Mouse (Mus musculus) testis, postnatal 14 days (tissue): ENCODE measurements around the gene Pard3.

Experiments
- DNase-seq: peaks from one replicate; pipeline ENCODE4 v3.0.0; 2021; ENCODE audit warnings: low spot score

Pard3 gene

GRCm38 (mm10) chr8:127087434-127087833 lies 23.7 kb downstream of the Pard3 start:
- no peak for DNase-seq

GRCm38 (mm10) chr8:127088372-127088771 lies 24.7 kb downstream of the Pard3 start:
- DNase-seq, result no peak

- DNase-seq, result no peak
Measured at GRCm38 (mm10) chr8:127089021-127089420, 25.3 kb downstream of the Pard3 start.

- no peak for DNase-seq
Measured at GRCm38 (mm10) chr8:127090435-127090834, 26.7 kb downstream of the Pard3 start.

DNA sequence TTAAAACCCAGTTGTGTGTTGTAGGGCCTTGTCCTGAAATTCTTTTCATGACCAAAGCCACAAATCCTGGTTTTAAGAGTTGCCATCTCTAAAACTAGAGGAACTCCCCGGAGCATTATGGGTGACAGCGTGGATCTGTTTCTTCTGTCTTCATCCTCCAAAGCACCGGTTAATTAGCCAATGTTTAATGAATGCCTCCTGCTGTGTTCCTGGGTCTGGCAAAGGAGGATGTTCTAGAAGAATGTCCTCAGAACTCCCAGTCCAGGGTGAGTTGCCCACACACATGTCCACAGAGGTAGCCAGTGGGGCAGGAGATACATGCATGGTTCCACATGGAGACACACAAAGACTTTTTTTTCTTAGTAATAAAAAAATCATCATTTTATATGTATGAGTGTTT lies 28.2 kb downstream of the Pard3 start:
- DNase-seq, result no peak

GRCm38 (mm10) chr8:127092383-127093112 lies 28.9 kb downstream of the Pard3 start:
- no peak for DNase-seq

- DNase-seq, result no peak
Measured at GRCm38 (mm10) chr8:127093113-127093426, 29.4 kb downstream of the Pard3 start.

GRCm38 (mm10) chr8:127095763-127096162 lies 32.1 kb downstream of the Pard3 start:
- DNase-seq, result no peak

DNA sequence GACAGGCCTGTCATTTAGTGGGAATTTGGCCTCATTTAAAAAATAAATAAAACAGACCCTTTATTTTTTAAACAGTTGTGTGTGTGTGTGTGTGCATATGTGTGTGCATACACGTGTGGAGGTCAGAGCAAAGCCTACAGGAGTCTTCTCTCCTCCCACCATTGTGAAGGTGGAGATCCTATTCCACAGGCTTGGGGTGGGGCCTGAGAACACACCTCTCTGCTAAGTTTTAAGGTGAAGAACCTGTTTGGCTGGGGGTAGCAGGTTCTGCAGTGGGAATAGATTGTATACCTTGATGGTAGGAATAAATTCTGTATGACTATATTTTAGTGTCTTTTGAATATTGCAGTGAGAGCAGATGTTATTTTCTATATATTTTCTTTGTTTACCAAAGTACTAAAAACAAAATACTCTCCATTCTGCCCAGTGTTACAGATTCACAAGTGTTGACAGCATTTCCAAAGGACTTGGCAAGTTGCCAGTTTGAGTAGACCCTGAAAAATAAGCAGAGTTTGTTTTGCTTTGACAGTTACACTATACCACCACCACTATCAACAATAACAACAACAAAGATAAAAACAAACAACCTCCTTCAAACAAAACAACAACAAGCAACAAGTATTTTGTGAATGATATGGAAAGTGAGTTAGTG lies 35.9 kb downstream of the Pard3 start:
- DNase-seq, result no peak

GRCm38 (mm10) chr8:127103256-127103655 lies 39.6 kb downstream of the Pard3 start:
- no peak for DNase-seq

- DNase-seq, result no peak
Measured at GRCm38 (mm10) chr8:127104616-127105015, 40.9 kb downstream of the Pard3 start.

- DNase-seq, result no peak
Measured at GRCm38 (mm10) chr8:127107928-127108327, 44.2 kb downstream of the Pard3 start.

- DNase-seq, result no peak
Measured at GRCm38 (mm10) chr8:127113209-127113608, 49.5 kb downstream of the Pard3 start.

DNA sequence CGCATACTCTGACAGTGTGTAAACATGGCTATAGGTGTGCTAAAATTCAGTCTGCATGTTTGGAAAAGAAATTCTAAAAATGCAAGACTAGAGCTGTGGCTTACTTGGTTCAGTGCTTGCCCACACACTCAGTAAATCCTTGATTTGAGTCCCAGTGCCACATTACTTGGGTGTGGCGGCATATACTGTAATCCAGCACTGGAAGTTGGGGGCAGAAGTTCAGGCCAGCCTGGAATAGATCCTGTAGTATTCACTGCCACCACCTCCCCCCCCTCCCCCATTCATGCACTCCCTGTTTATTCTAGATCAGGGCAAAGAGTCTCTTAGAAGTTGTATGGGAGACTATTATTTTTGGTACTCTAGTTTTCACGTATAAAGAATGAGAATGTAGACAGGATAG lies 52.1 kb downstream of the Pard3 start:
- DNase-seq, result no peak

DNA sequence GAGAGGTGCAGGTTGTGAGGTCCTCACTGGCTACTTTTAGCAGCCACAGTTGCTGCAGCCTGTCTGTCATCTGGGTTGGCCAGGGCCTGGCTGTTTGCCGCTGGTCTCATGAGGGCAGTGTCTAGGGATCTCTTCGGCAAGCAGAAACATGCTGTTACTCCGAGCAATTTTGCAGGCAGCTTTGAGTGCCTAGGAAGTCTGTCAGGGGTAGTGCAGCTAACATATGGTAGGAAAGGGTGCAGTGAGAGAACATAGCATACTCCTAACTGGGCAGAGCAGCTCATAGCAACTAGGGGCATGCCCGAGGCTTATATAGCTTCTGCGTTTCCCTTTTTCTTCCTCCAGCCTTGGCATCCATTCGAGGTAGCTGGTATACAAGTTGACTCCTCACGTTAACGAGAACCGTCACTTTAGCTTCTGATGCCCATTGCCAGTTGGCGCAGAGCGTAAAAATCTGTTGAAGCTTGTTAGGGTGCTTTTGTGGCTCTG lies 54.7 kb downstream of the Pard3 start:
- no peak for DNase-seq

DNA sequence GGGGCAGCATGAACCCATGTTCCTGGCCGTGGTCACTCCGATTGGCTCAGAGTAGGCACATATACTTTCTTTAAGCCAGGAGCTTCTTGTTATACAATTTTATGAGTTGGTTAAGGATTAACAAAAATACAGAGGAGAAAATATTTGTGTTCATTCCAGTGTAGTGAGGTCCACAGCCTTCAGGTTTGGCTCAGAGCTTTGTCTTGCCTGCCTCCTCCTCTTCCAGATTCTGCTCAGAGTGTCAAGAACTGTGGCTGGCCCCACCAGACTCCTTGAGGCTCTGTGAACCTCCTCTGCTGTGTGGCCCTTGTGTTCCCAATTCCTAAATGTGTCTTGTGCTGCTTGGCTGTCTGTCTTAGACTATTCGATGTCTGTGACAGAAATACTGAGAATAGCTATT lies 59.7 kb downstream of the Pard3 start:
- no peak for DNase-seq

DNA sequence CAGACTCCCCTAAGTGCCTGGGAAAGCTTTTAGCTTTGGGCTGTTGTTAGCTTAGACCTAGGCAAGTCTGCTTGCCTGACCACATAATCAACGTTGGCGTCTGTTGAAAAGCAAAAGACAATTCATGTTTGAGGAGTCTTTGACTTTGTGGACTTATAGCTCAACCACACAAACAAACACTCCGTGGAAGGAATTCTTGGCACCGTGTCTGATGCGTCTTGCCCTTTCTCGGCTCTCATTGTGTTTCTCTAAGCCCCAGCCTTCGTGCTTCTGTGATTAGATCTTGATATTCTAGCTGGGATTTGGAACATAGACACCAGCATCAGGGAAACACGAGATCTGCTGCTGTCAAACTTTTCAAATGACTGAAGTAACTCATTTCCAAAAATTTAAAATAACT lies 61.1 kb downstream of the Pard3 start:
- DNase-seq, result no peak

- DNase-seq, result no peak
Measured at GRCm38 (mm10) chr8:127125686-127126683, 62.3 kb downstream of the Pard3 start.

DNA sequence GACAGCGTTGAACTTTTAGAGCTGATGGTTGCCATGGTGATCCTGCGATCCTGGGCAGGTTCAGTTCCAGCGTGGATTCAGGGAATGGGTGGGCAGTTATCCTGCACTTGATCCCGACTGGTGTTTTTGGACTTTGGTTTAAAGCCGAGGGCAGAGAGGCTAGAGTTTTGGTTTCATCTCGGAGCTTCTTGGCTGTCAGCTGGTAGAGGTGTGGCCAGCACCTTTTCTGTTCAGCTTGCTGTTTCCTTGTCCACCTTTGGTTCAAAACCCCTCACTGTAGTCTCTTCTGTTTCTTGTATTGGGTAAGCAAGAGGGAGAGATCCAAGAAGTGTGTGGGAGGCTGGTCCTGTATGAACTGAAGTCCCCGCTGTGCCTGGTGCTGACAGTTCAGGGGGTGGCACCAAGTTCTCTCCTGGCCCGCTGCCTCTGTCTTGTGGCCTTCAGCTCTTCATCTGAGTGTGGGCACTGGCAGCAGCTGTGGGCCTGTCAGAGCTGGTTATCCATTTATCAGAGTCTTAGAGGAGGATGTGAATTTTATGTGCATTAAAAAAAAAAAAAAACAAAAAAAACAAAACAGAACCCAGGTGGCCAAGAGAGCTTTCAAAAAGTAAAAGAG lies 65.2 kb downstream of the Pard3 start:
- DNase-seq, result no peak

DNA sequence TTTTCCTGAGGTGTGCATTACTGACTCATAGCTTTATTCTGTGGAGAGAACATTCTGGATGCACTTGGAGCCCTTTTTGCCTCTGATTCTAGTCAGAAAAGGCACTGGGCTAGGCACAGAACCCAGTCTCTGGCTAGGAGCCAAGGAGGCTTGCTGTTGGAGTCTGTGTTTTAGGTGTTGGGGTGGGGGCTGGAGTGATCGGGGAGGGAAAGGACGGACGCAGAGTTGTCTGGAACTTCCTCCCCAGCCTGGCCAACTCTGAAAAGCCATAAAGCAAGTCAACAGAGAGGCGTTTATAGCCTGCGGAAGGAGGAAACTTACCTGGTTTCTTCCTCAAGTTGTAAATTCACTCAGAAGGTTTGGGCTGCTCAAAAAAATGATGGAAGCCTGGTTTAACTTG lies 70.6 kb downstream of the Pard3 start:
- no peak for DNase-seq

DNA sequence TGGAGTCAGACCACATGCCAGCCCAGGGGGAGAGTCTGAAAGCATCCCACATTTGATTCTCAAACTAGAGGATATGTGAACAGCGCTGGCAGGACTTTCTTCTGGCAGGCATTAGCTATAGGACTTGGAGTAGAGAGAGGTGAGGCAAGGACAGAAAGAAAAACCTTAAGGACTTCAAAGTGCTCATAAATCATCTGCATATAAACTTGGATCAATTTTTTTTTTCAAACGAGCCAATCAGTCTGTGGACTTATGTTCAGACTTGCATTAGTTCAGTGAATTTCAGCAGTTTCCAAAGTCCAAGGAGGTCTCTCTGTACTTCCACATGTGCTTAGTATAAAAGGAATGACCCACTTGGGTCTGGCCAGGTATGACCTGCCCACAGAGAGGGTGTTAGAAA lies 72.5 kb downstream of the Pard3 start:
- no peak for DNase-seq

DNA sequence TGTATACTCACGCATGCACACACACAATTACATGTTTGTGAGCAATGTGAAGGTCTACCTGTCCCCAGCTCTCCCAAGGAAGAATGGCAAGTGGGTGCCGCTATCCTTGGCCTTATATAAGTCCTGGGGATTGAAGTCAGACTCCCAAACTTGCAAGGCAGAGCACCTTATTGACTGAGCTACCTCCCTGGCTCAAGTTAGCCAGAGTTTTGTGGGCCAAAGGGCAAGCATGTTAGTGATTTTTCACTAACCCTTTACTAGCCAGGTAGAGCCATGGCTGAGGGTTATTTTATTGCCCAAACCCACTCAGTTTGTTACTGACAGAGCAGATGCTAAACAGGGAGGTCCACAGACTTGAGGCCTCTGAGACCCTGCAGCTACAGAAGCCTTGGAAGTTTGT lies 73.1 kb downstream of the Pard3 start:
- no peak for DNase-seq
